Mouse (Mus musculus): ENCODE results near the gene Slc38a7. TPM values are rescaled to one million over a fixed set of nuclear protein-coding genes. Genes with fewer than 3 reads are reported as not detected.
"Not testable (repeated sequence)": the region's sequence is repeated elsewhere in the genome, so short reads cannot be mapped to it uniquely, and the experiment has no call there.

Gene Slc38a7
- polyA plus RNA-seq, 1 experiment from 2014 or later: 29.1 TPM

GRCm38 (mm10) chr8:95830144-95830543 is 23.2 kb downstream of the Slc38a7 start:
- ATAC-seq: no peak
- ChIA-PET POLR2A (no interaction called here), CTCF (no interaction called here)
- H3K27me3 ChIP-seq: no peaks in the 10 kb centered on the region
- no peak for TF ChIP-seq CTCF (IDR thresholded peaks at IDR 0.05)
- no peak for DNase-seq (ENCODE audit: low read depth, low spot score)
- in situ Hi-C loops (cut with MboI; ENCODE audit: low pct_unique_long_range_greater_than_20kb): loop anchor here (10.0 kb wide), 1 partner anchor 225 kb away; no protein-coding TSS in a partner anchor

GRCm38 (mm10) chr8:95825162-95825561 is 28.2 kb downstream of the Slc38a7 start, which contains the start of gene Sap18b:
Sap18b (plus strand) TSS chr8:95825346.
- H3K27me3 ChIP-seq; ATAC-seq; CTCF ChIA-PET; DNase-seq (ENCODE audit: low read depth, low spot score); in situ Hi-C loops (cut with MboI; ENCODE audit: low pct_unique_long_range_greater_than_20kb); POLR2A ChIA-PET: not testable (repeated sequence)

GRCm38 (mm10) chr8:95822699-95823098 is 30.6 kb downstream of the Slc38a7 start:
- no peak for TF ChIP-seq CTCF (IDR thresholded peaks at IDR 0.05)
- ChIA-PET CTCF (interaction anchor here (1.3 kb wide), 1 partner anchor 87 kb away, joined by 3 read pairs; no protein-coding TSS in a partner anchor), POLR2A (interaction anchor here (0.6 kb wide), 1 partner anchor 87 kb away, joined by 6 read pairs; no protein-coding TSS in a partner anchor)
- H3K27me3 ChIP-seq: no peaks in the 10 kb centered on the region
- in situ Hi-C loops (cut with MboI; ENCODE audit: low pct_unique_long_range_greater_than_20kb): no loop called here
- DNase-seq (ENCODE audit: low read depth, low spot score) (no peak), ATAC-seq (no peak)

- CTCF ChIA-PET: no interaction called here
- no peak for TF ChIP-seq CTCF (IDR thresholded peaks at IDR 0.05)
- no peaks in the 10 kb centered on the region for H3K27me3 ChIP-seq
- no peak for ATAC-seq
- in situ Hi-C loops (cut with MboI; ENCODE audit: low pct_unique_long_range_greater_than_20kb): no loop called here
- DNase-seq (ENCODE audit: low read depth, low spot score): no peak
- POLR2A ChIA-PET: interaction anchor here (0.6 kb wide), 1 partner anchor 86 kb away, joined by 6 read pairs; no protein-coding TSS in a partner anchor
Measured at GRCm38 (mm10) chr8:95822096-95822495, 31.2 kb downstream of the Slc38a7 start.

GRCm38 (mm10) chr8:95821266-95821665 is 32.1 kb downstream of the Slc38a7 start:
- ChIA-PET CTCF (no interaction called here), POLR2A (no interaction called here)
- ATAC-seq (no peak), DNase-seq (ENCODE audit: low read depth, low spot score) (no peak)
- H3K27me3 ChIP-seq: no peaks in the 10 kb centered on the region
- in situ Hi-C loops (cut with MboI; ENCODE audit: low pct_unique_long_range_greater_than_20kb): no loop called here
- TF ChIP-seq CTCF (IDR thresholded peaks at IDR 0.05): no peak

- CTCF ChIA-PET: interaction anchor here (1.1 to 1.2 kb wide), 2 partner anchors 9 to 15 kb away, joined by 3 to 4 read pairs; no protein-coding TSS in a partner anchor
- TF ChIP-seq CTCF (IDR thresholded peaks at IDR 0.05): no peak
- ATAC-seq: no peak
Measured at GRCm38 (mm10) chr8:95818211-95818610, 35.1 kb downstream of the Slc38a7 start.

GRCm38 (mm10) chr8:95817597-95817996 is 35.7 kb downstream of the Slc38a7 start:
- H3K27me3 ChIP-seq: no peaks in the 10 kb centered on the region
- ATAC-seq (no peak), DNase-seq (ENCODE audit: low read depth, low spot score) (no peak)
- TF ChIP-seq CTCF (IDR thresholded peaks at IDR 0.05): no peak
- in situ Hi-C loops (cut with MboI; ENCODE audit: low pct_unique_long_range_greater_than_20kb): no loop called here
- ChIA-PET POLR2A (no interaction called here), CTCF (interaction anchor here (1.1 kb wide), 1 partner anchor 8 kb away, joined by 4 read pairs; no protein-coding TSS in a partner anchor)

More at GRCm38 (mm10) chr8:95818211-95818610, 35.1 kb downstream of the Slc38a7 start:
- no peak for DNase-seq (ENCODE audit: low read depth, low spot score)
- no peaks in the 10 kb centered on the region for H3K27me3 ChIP-seq
- POLR2A ChIA-PET: no interaction called here
- in situ Hi-C loops (cut with MboI; ENCODE audit: low pct_unique_long_range_greater_than_20kb): no loop called here

GRCm38 (mm10) chr8:95816044-95816708 is 37.2 kb downstream of the Slc38a7 start:
- H3K27me3 ChIP-seq: no peaks in the 10 kb centered on the region
- no peak for DNase-seq (ENCODE audit: low read depth, low spot score)
- in situ Hi-C loops (cut with MboI; ENCODE audit: low pct_unique_long_range_greater_than_20kb): no loop called here
- ChIA-PET CTCF (no interaction called here), POLR2A (no interaction called here)
- no peak for ATAC-seq
- no peak for TF ChIP-seq CTCF (IDR thresholded peaks at IDR 0.05)

- H3K27me3 ChIP-seq: no peaks in the 10 kb centered on the region
- POLR2A ChIA-PET: interaction anchor here (0.7 kb wide), 1 partner anchor 714 kb away, joined by 3 read pairs; no protein-coding TSS in a partner anchor
- DNase-seq (ENCODE audit: low read depth, low spot score) (no peak), ATAC-seq (no peak)
- no peak for TF ChIP-seq CTCF (IDR thresholded peaks at IDR 0.05)
- in situ Hi-C loops (cut with MboI; ENCODE audit: low pct_unique_long_range_greater_than_20kb): no loop called here
- CTCF ChIA-PET: interaction anchor here (2.4 kb wide), 1 partner anchor 9 kb away, joined by 6 read pairs; no protein-coding TSS in a partner anchor
Measured at GRCm38 (mm10) chr8:95810184-95810591, 43.2 kb downstream of the Slc38a7 start.

- no peak for TF ChIP-seq CTCF (IDR thresholded peaks at IDR 0.05)
- DNase-seq (ENCODE audit: low read depth, low spot score) (no peak), ATAC-seq (no peak)
- ChIA-PET POLR2A (no interaction called here), CTCF (interaction anchor here (1.0 to 2.4 kb wide), 4 partner anchors 9 to 80 kb away, joined by 3 to 6 read pairs (median 4); partner anchors contain the start of gene Got2)
- in situ Hi-C loops (cut with MboI; ENCODE audit: low pct_unique_long_range_greater_than_20kb): no loop called here
- H3K27me3 ChIP-seq: no peaks in the 10 kb centered on the region
Measured at GRCm38 (mm10) chr8:95809116-95809515, 44.2 kb downstream of the Slc38a7 start.

- ChIA-PET CTCF (interaction anchor here (1.0 to 1.2 kb wide), 3 partner anchors 11 to 80 kb away, joined by 3 read pairs; partner anchors contain the start of gene Got2), POLR2A (no interaction called here)
- TF ChIP-seq CTCF (IDR thresholded peaks at IDR 0.05): no peak
- DNase-seq (ENCODE audit: low read depth, low spot score): no peak
- no peak for ATAC-seq
- no peaks in the 10 kb centered on the region for H3K27me3 ChIP-seq
- in situ Hi-C loops (cut with MboI; ENCODE audit: low pct_unique_long_range_greater_than_20kb): no loop called here
Measured at GRCm38 (mm10) chr8:95808631-95809030, 44.7 kb downstream of the Slc38a7 start.
